Mouse (Mus musculus) liver, postnatal 0 days (tissue): ENCODE results near the gene Pdzk1ip1. TPM values are rescaled to one million over a fixed set of nuclear protein-coding genes. Genes with fewer than 3 reads are reported as not detected.

Source experiments
- ATAC-seq: fragments of 200-750 bp; cut with Nextera tagmentation; 2 replicates; pipeline ENCODE4 v1.8.0; 2017; ENCODE audit warnings: mild to moderate bottlenecking, moderate library complexity
- DNase-seq: peaks from one replicate; pipeline ENCODE4 v3.0.0-alpha.2; 2016
- H3K27ac ChIP-seq: fragments of 300-500 bp; sonication (generic); 2 replicates; pipeline ENCODE4 v1.5.1; 2014; ENCODE audit warnings: antibody characterized with exemption, moderate library complexity, mild to moderate bottlenecking, low read depth
- H3K27me3 ChIP-seq: fragments of 300-500 bp; sonication (generic); 2 replicates; pipeline ENCODE4 v1.6.1; 2014; ENCODE audit warnings: low read length, control low read depth, mixed read lengths; ENCODE audit not compliant: insufficient read depth
- H3K36me3 ChIP-seq: fragments of 300-500 bp; sonication (generic); replicated peaks from 2 replicates; pipeline ENCODE4 v1.6.1; 2014; ENCODE audit warnings: mild to moderate bottlenecking, control low read depth, low read length, moderate library complexity, mixed read lengths; ENCODE audit not compliant: insufficient read depth
- H3K4me1 ChIP-seq: fragments of 300-500 bp; sonication (generic); 2 replicates; pipeline ENCODE4 v1.6.1; 2014; ENCODE audit warnings: antibody characterized with exemption, mild to moderate bottlenecking, control low read depth; ENCODE audit not compliant: insufficient read depth
- H3K4me2 ChIP-seq: fragments of 300-500 bp; sonication (generic); 2 replicates; pipeline ENCODE4 v1.6.1; 2014; ENCODE audit warnings: low read depth, mild to moderate bottlenecking, low read length, moderate library complexity, mixed read lengths
- H3K4me3 ChIP-seq: fragments of 300-500 bp; sonication (generic); 2 replicates; pipeline ENCODE4 v1.5.1; 2014; ENCODE audit warnings: low read depth, low read length
- H3K9ac ChIP-seq: fragments of 300-500 bp; sonication (generic); replicated peaks from 2 replicates; pipeline ENCODE4 v1.6.1; 2014; ENCODE audit warnings: mild to moderate bottlenecking, moderate library complexity
- H3K9me3 ChIP-seq: fragments of 300-500 bp; sonication (generic); 2 replicates; pipeline ENCODE4 v1.6.1; 2016; ENCODE audit warnings: mild to moderate bottlenecking, control low read depth, low read length, mixed read lengths
- CTCF ChIP-seq: sonication (generic); IDR thresholded peaks from 2 replicates; pipeline ENCODE4 v1.5.1; 2016; ENCODE audit warnings: antibody characterized with exemption, low read depth
- EP300 ChIP-seq: IDR thresholded peaks from 2 replicates; pipeline ENCODE4 v1.6.1; 2016; ENCODE audit warnings: antibody characterized with exemption, low read depth, mild to moderate bottlenecking
- WGBS: fragments of 180-500 bp; shearing (Covaris S2); extraction: QIAGEN DNeasy Blood & Tissue Kit; methylation state at CpG from one replicate; pipeline ENCODE4 v1.1.7; 2014; ENCODE audit not compliant: insufficient replicate concordance; 5-methylcytosine and 5-hydroxymethylcytosine counted together
- polyA plus RNA-seq: library from polyadenylated mRNA; unstranded; fragments of >200 nt; fragmentation: Nextera tagmentation; extraction: Ambion mirVana; gene quantifications from 2 replicates; pipeline ENCODE4 v1.2.1, GENCODE M21; 2015

The Pdzk1ip1 gene
- polyA plus RNA-seq, 1 experiment from 2014 or later: 18.6 TPM

- H3K36me3 ChIP-seq: peaks cover 27% of the 10 kb centered on the region
- H3K27ac ChIP-seq: no peak overlapping the region
Measured at GRCm38 (mm10) chr4:115071668-115072067, 16.8 kb upstream of the Pdzk1ip1 start.

GRCm38 (mm10) chr4:115074789-115075188 is 13.7 kb upstream of the Pdzk1ip1 start:
- Histone ChIP-seq H3K36me3 (peaks cover 4% of the 10 kb centered on the region; the same call in 1 of the 2 replicates), H3K27ac (peak overlapping the region; percentile 48; the same call in 1 of the 2 replicates), H3K9ac (no peak overlapping the region), H3K9me3 (no peaks in the 10 kb centered on the region), H3K4me2 (no peak overlapping the region), H3K4me3 (no peak overlapping the region), H3K27me3 (no peaks in the 10 kb centered on the region), H3K4me1 (no peaks in the 10 kb centered on the region; the same call in 1 of the 2 replicates)
- DNase-seq: no peak
- no peak for TF ChIP-seq EP300
- no peak for TF ChIP-seq CTCF
- no peak for ATAC-seq
- WGBS: 79% methylated on average over 1 of the region's 1 CpGs

More at GRCm38 (mm10) chr4:115071668-115072067, 16.8 kb upstream of the Pdzk1ip1 start:
- H3K9me3 ChIP-seq: no peaks in the 10 kb centered on the region
- H3K4me1 ChIP-seq: no peaks in the 10 kb centered on the region; the same call in 1 of the 2 replicates
- TF ChIP-seq CTCF (peak; percentile 31), EP300 (no peak)
- H3K9ac ChIP-seq: no peak overlapping the region
- H3K4me2 ChIP-seq: no peak overlapping the region
- ATAC-seq: 0 out of 2 replicates have a peak, but pooled peaks have one; percentile 9
- no peak overlapping the region for H3K4me3 ChIP-seq
- no peaks in the 10 kb centered on the region for H3K27me3 ChIP-seq
- 15% methylated on average over 1 of the region's 1 CpGs for WGBS
- DNase-seq: no peak

- DNase-seq (no peak), ATAC-seq (peak; percentile 74)
- H3K9me3 ChIP-seq: no peaks in the 10 kb centered on the region
- H3K4me1 ChIP-seq: no peaks in the 10 kb centered on the region; the same call in 1 of the 2 replicates
- no peak overlapping the region for H3K4me3 ChIP-seq
- H3K27me3 ChIP-seq: no peaks in the 10 kb centered on the region
- TF ChIP-seq EP300: no peak
- TF ChIP-seq CTCF: no peak
- peak overlapping the region; percentile 48; the same call in 1 of the 2 replicates for H3K27ac ChIP-seq
- H3K9ac ChIP-seq: no peak overlapping the region
- 28% methylated on average over 3 of the region's 3 CpGs for WGBS
- H3K36me3 ChIP-seq: no peaks in the 10 kb centered on the region; the same call in 1 of the 2 replicates
- no peak overlapping the region for H3K4me2 ChIP-seq
Measured at GRCm38 (mm10) chr4:115075204-115075915, 13.1 kb upstream of the Pdzk1ip1 start.

- ATAC-seq (no peak), DNase-seq (no peak)
- Histone ChIP-seq H3K27ac (no peak overlapping the region), H3K4me3 (no peak overlapping the region), H3K27me3 (no peaks in the 10 kb centered on the region), H3K4me2 (no peak overlapping the region), H3K9ac (no peak overlapping the region), H3K9me3 (no peaks in the 10 kb centered on the region), H3K4me1 (no peaks in the 10 kb centered on the region; the same call in 1 of the 2 replicates), H3K36me3 (no peaks in the 10 kb centered on the region)
- TF ChIP-seq EP300: no peak
- TF ChIP-seq CTCF: no peak
- WGBS: 50% methylated on average over 10 of the region's 10 CpGs
Measured at GRCm38 (mm10) chr4:115078892-115079820, 9.4 kb upstream of the Pdzk1ip1 start.

GRCm38 (mm10) chr4:115079821-115080349 is 8.6 kb upstream of the Pdzk1ip1 start:
- no peak for DNase-seq
- no peaks in the 10 kb centered on the region for H3K9me3 ChIP-seq
- 66% methylated on average over 5 of the region's 5 CpGs for WGBS
- no peaks in the 10 kb centered on the region for H3K27me3 ChIP-seq
- ATAC-seq: no peak
- no peaks in the 10 kb centered on the region; the same call in 1 of the 2 replicates for H3K4me1 ChIP-seq
- no peak overlapping the region for H3K9ac ChIP-seq
- H3K4me2 ChIP-seq: no peak overlapping the region
- H3K4me3 ChIP-seq: no peak overlapping the region
- H3K36me3 ChIP-seq: no peaks in the 10 kb centered on the region
- H3K27ac ChIP-seq: no peak overlapping the region
- TF ChIP-seq CTCF (no peak), EP300 (no peak)
